Mouse (Mus musculus): Measurements from ENCODE around the gene Cntfr. TPM values are rescaled to one million over a fixed set of nuclear protein-coding genes. Genes with fewer than 3 reads are reported as not detected.
"Not testable (repeated sequence)": the region's sequence is repeated elsewhere in the genome, so short reads cannot be mapped to it uniquely, and the experiment has no call there.

The Cntfr gene
- polyA plus RNA-seq, 1 experiment from 2014 or later, result 29.7 TPM

- peak overlapping the region; percentile 43 for H3K4me2 ChIP-seq
Measured at GRCm38 (mm10) chr4:41684931-41685453, 11.9 kb downstream of the Cntfr start.

DNA sequence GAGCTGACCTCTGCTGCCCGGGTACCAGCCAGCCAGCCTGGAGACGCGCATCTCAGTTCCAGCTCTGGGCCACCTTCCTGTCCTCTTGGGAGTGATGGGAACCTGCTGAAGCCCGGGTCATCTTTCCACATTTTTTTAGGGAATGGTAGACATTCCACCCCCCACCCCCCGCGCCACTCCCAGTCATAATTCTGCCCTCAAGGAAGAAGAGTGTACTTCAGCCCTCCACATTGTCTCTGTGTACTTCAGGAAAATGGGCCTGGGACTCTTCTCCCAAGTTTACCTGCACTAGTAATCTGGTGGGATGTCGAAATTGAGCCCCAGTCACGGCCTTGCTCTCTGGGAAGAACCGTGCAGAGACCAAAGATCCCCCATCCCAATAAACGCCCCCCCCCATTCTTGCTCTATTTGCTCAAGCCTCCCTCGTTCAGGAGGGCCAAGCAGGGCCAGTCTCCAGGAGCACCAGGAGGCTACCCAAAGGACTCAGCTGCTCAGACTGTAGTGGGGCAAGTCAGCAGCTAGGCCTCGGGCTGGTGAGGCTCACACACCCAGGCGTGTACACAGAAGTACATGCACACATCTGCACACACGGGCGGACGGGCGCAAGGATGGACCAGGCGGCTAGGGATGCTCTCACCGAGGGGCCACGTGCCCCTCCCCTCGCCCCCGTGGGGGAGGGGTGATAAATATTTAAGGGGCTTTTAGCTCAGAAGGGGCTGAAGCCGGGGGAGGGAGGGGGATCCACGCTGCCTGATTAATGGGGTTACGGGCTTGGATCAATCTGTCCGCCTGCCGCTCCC, 12.6 kb downstream of the Cntfr start:
- Histone ChIP-seq H3K27ac (replicated peaks) (peak overlapping the region; percentile 82), H3K4me2 (peak overlapping the region; percentile 43), H3K4me1 (replicated peaks) (peaks cover 51% of the 10 kb centered on the region), H3K4me3 (peak overlapping the region; percentile 10; the same call in 1 of the 2 replicates), H3K9ac (0 out of 2 replicates have a peak overlapping the region, but pooled peaks have one; percentile 41)
- H3K9me3 ChIP-seq, H3K27me3 ChIP-seq, H3K36me3 ChIP-seq: not testable (repeated sequence)
- 3% methylated on average over 23 of the region's 27 CpGs for WGBS
- ATAC-seq (ENCODE audit: low read depth), result peak; percentile 36

More at GRCm38 (mm10) chr4:41684931-41685453, 11.9 kb downstream of the Cntfr start:
- not testable (repeated sequence) for H3K9me3 ChIP-seq, H3K36me3 ChIP-seq, H3K9ac ChIP-seq, H3K4me3 ChIP-seq, H3K27me3 ChIP-seq
- 0% methylated on average over 11 of the region's 14 CpGs for WGBS
- H3K4me1 ChIP-seq (replicated peaks), result peaks cover 44% of the 10 kb centered on the region
- ATAC-seq (ENCODE audit: low read depth), result peak; percentile 20
- peak overlapping the region; percentile 65; the same call in 1 of the 2 replicates for H3K27ac ChIP-seq (replicated peaks)

DNA sequence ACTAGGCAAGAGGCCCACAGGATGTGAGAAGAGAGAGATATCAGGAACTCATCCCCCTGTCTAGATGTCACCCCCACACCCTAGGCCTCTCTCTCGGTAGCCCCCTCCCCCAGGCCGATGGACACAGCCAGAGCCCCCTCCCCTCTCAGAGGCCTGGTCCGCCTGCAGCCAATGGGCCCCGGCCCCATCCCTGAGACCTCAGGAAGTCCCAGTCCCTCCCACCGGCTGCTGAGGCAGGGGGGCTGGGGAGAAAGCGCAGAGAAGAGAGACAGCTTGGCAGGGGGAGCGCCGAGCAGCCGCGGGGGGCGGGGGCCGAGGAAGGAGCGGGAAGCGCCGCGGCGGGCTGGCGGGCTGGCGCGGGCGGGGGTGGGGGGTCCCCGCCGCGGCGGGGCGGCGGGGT, 13.6 kb downstream of the Cntfr start:
- peaks cover 53% of the 10 kb centered on the region for H3K4me1 ChIP-seq (replicated peaks)
- H3K9me3 ChIP-seq, H3K27me3 ChIP-seq, H3K9ac ChIP-seq, H3K36me3 ChIP-seq: not testable (repeated sequence)
- WGBS, result 3% methylated on average over 15 of the region's 27 CpGs
- peak overlapping the region; percentile 21 for H3K4me3 ChIP-seq
- H3K4me2 ChIP-seq, result peak overlapping the region; percentile 47
- ATAC-seq (ENCODE audit: low read depth), result peak; percentile 17
- H3K27ac ChIP-seq (replicated peaks), result peak overlapping the region; percentile 77; the same call in 1 of the 2 replicates

GRCm38 (mm10) chr4:41682789-41683188, 14.1 kb downstream of the Cntfr start:
- ATAC-seq (ENCODE audit: low read depth), result no peak
- peak overlapping the region; percentile 49 for H3K9ac ChIP-seq
- 23% methylated on average over 6 of the region's 6 CpGs for WGBS
- H3K4me1 ChIP-seq (replicated peaks), result peaks cover 58% of the 10 kb centered on the region
- no peaks in the 10 kb centered on the region for H3K9me3 ChIP-seq
- H3K27me3 ChIP-seq, result no peaks in the 10 kb centered on the region
- peak overlapping the region; percentile 47 for H3K4me2 ChIP-seq
- no peaks in the 10 kb centered on the region for H3K36me3 ChIP-seq
- H3K27ac ChIP-seq (replicated peaks), result peak overlapping the region; percentile 77
- H3K4me3 ChIP-seq, result no peak overlapping the region

- WGBS, result 56% methylated on average over 10 of the region's 10 CpGs
- Histone ChIP-seq H3K4me3 (no peak overlapping the region), H3K27ac (replicated peaks) (peak overlapping the region; percentile 77), H3K4me2 (no peak overlapping the region), H3K9ac (peak overlapping the region; percentile 49; the same call in 1 of the 2 replicates), H3K36me3 (no peaks in the 10 kb centered on the region), H3K9me3 (no peaks in the 10 kb centered on the region), H3K4me1 (replicated peaks) (peaks cover 67% of the 10 kb centered on the region), H3K27me3 (no peaks in the 10 kb centered on the region)
- no peak for ATAC-seq (ENCODE audit: low read depth)
Measured at GRCm38 (mm10) chr4:41681947-41682346, 14.9 kb downstream of the Cntfr start.

GRCm38 (mm10) chr4:41681176-41681575, 15.7 kb downstream of the Cntfr start:
- H3K9ac ChIP-seq, result no peak overlapping the region
- no peak for ATAC-seq (ENCODE audit: low read depth)
- no peaks in the 10 kb centered on the region for H3K36me3 ChIP-seq
- no peaks in the 10 kb centered on the region for H3K27me3 ChIP-seq
- peaks cover 70% of the 10 kb centered on the region for H3K4me1 ChIP-seq (replicated peaks)
- no peaks in the 10 kb centered on the region for H3K9me3 ChIP-seq
- H3K4me2 ChIP-seq, result no peak overlapping the region
- H3K27ac ChIP-seq (replicated peaks), result no peak overlapping the region
- H3K4me3 ChIP-seq, result no peak overlapping the region
- WGBS, result 61% methylated on average over 4 of the region's 4 CpGs

GRCm38 (mm10) chr4:41679291-41679690, 17.6 kb downstream of the Cntfr start:
- no peaks in the 10 kb centered on the region for H3K36me3 ChIP-seq
- H3K27ac ChIP-seq (replicated peaks), result peak overlapping the region; percentile 65
- peak overlapping the region; percentile 45; the same call in 1 of the 2 replicates for H3K9ac ChIP-seq
- no peak overlapping the region for H3K4me2 ChIP-seq
- no peaks in the 10 kb centered on the region for H3K9me3 ChIP-seq
- H3K27me3 ChIP-seq, result no peaks in the 10 kb centered on the region
- 44% methylated on average over 2 of the region's 2 CpGs for WGBS
- peaks cover 83% of the 10 kb centered on the region for H3K4me1 ChIP-seq (replicated peaks)
- H3K4me3 ChIP-seq, result no peak overlapping the region
- no peak for ATAC-seq (ENCODE audit: low read depth)

GRCm38 (mm10) chr4:41678863-41679262, 18.0 kb downstream of the Cntfr start:
- H3K27me3 ChIP-seq, result no peaks in the 10 kb centered on the region
- H3K4me2 ChIP-seq, result no peak overlapping the region
- 77% methylated on average over 6 of the region's 6 CpGs for WGBS
- H3K4me1 ChIP-seq (replicated peaks), result peaks cover 84% of the 10 kb centered on the region
- no peak overlapping the region for H3K4me3 ChIP-seq
- H3K27ac ChIP-seq (replicated peaks), result peak overlapping the region; percentile 65; the same call in 1 of the 2 replicates
- no peak for ATAC-seq (ENCODE audit: low read depth)
- peak overlapping the region; percentile 45; the same call in 1 of the 2 replicates for H3K9ac ChIP-seq
- H3K9me3 ChIP-seq, result no peaks in the 10 kb centered on the region
- H3K36me3 ChIP-seq, result no peaks in the 10 kb centered on the region

GRCm38 (mm10) chr4:41677006-41677629, 19.8 kb downstream of the Cntfr start:
- Histone ChIP-seq H3K9me3 (no peaks in the 10 kb centered on the region), H3K27ac (replicated peaks) (peak overlapping the region; percentile 75), H3K27me3 (no peaks in the 10 kb centered on the region), H3K4me1 (replicated peaks) (peaks cover 92% of the 10 kb centered on the region), H3K36me3 (no peaks in the 10 kb centered on the region), H3K9ac (peak overlapping the region; percentile 52), H3K4me3 (no peak overlapping the region), H3K4me2 (peak overlapping the region; percentile 6; the same call in 1 of the 2 replicates)
- peak; percentile 72 for ATAC-seq (ENCODE audit: low read depth)
- WGBS, result 27% methylated on average over 13 of the region's 13 CpGs

GRCm38 (mm10) chr4:41676248-41677005, 20.5 kb downstream of the Cntfr start:
- Histone ChIP-seq H3K4me3 (no peak overlapping the region), H3K4me1 (replicated peaks) (peaks cover 94% of the 10 kb centered on the region), H3K27ac (replicated peaks) (peak overlapping the region; percentile 75), H3K36me3 (no peaks in the 10 kb centered on the region), H3K9me3 (no peaks in the 10 kb centered on the region), H3K4me2 (no peak overlapping the region; the same call in 1 of the 2 replicates), H3K27me3 (no peaks in the 10 kb centered on the region), H3K9ac (peak overlapping the region; percentile 52)
- ATAC-seq (ENCODE audit: low read depth), result no peak
- WGBS, result 74% methylated on average over 17 of the region's 17 CpGs

DNA sequence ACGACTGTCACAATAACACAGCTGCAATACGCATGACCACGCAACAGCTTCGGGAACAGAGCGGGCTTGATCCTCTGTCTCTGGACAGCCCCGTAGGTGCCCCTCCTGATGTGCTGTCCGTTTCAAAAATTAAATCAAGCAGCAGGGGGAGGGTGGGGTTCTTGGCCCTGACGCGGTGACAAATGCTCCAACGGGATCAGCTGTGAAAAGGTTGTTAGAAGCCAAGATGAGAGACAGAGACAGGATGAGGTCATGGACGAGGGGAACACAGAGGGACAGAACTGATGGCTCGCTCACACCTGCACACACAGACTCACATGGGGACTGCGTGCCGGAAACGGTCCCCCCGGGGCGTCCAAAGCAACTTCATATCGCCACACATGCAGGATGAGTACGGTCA, 23.7 kb downstream of the Cntfr start:
- Histone ChIP-seq H3K27me3 (no peaks in the 10 kb centered on the region), H3K4me1 (replicated peaks) (peaks cover 79% of the 10 kb centered on the region), H3K4me2 (no peak overlapping the region), H3K27ac (replicated peaks) (peak overlapping the region; percentile 30; the same call in 1 of the 2 replicates), H3K36me3 (peaks cover 19% of the 10 kb centered on the region; the same call in 1 of the 2 replicates), H3K9ac (no peak overlapping the region; the same call in 1 of the 2 replicates), H3K4me3 (no peak overlapping the region), H3K9me3 (no peaks in the 10 kb centered on the region)
- ATAC-seq (ENCODE audit: low read depth), result no peak
- 40% methylated on average over 19 of the region's 19 CpGs for WGBS
